Mouse (Mus musculus) lung, postnatal 0 days (tissue): Measurements from ENCODE around the gene Mfsd12. TPM values are rescaled to one million over a fixed set of nuclear protein-coding genes. Genes with fewer than 3 reads are reported as not detected.

Experiments
- ATAC-seq: fragments of 200-750 bp; cut with Nextera tagmentation; 2 replicates; pipeline ENCODE4 v1.8.0; 2017; ENCODE audit warnings: moderate library complexity
- DNase-seq: peaks from one replicate; pipeline ENCODE4 v3.0.0-alpha.2; 2016; ENCODE audit warnings: low spot score
- H3K27ac ChIP-seq: fragments of 300-500 bp; sonication (generic); 2 replicates; pipeline ENCODE4 v1.5.1; 2014; ENCODE audit warnings: antibody characterized with exemption, mild to moderate bottlenecking, low read length, mixed read lengths
- H3K27me3 ChIP-seq: fragments of 300-500 bp; sonication (generic); replicated peaks from 2 replicates; pipeline ENCODE4 v1.6.1; 2014; ENCODE audit warnings: low read length, mixed read lengths; ENCODE audit not compliant: insufficient read depth
- H3K36me3 ChIP-seq: fragments of 300-500 bp; sonication (generic); 2 replicates; pipeline ENCODE4 v1.6.1; 2014; ENCODE audit warnings: low read length, mixed read lengths; ENCODE audit not compliant: insufficient read depth
- H3K4me1 ChIP-seq: fragments of 300-500 bp; sonication (generic); 2 replicates; pipeline ENCODE4 v1.6.1; 2014; ENCODE audit warnings: antibody characterized with exemption, low read depth, low read length, mixed read lengths; ENCODE audit not compliant: insufficient read depth
- H3K4me2 ChIP-seq: fragments of 300-500 bp; sonication (generic); replicated peaks from 2 replicates; pipeline ENCODE4 v1.6.1; 2014; ENCODE audit warnings: low read depth, mild to moderate bottlenecking, low read length, moderate library complexity, mixed read lengths
- H3K4me3 ChIP-seq: fragments of 300-500 bp; sonication (generic); 2 replicates; pipeline ENCODE4 v1.5.1; 2014; ENCODE audit warnings: low read depth, low read length
- H3K9ac ChIP-seq: fragments of 300-500 bp; sonication (generic); replicated peaks from 2 replicates; pipeline ENCODE4 v1.6.1; 2014; ENCODE audit warnings: low read depth, mild to moderate bottlenecking
- H3K9me3 ChIP-seq: fragments of 300-500 bp; sonication (generic); 2 replicates; pipeline ENCODE4 v1.6.1; 2016; ENCODE audit warnings: low read length, mixed read lengths
- CTCF ChIP-seq: IDR thresholded peaks from 2 replicates; pipeline ENCODE4 v1.5.1; 2016; ENCODE audit warnings: antibody characterized with exemption, mild to moderate bottlenecking
- EP300 ChIP-seq: IDR thresholded peaks from 2 replicates; pipeline ENCODE4 v1.6.1; 2016; ENCODE audit warnings: antibody characterized with exemption, mild to moderate bottlenecking, control low read depth
- WGBS: fragments of 180-500 bp; shearing (Covaris S2); extraction: QIAGEN DNeasy Blood & Tissue Kit; methylation state at CpG from one replicate; pipeline ENCODE4 v1.1.7; 2014; 5-methylcytosine and 5-hydroxymethylcytosine counted together
- polyA plus RNA-seq: library from polyadenylated mRNA; unstranded; fragments of >200 nt; fragmentation: Nextera tagmentation; extraction: Ambion mirVana; gene quantifications from 2 replicates; pipeline ENCODE4 v1.2.1, GENCODE M21; 2015

The Mfsd12 gene
- polyA plus RNA-seq, 1 experiment from 2014 or later: 14.0 TPM

- H3K4me1 ChIP-seq: peaks cover 17% of the 10 kb centered on the region
- no peak for DNase-seq
- no peaks in the 10 kb centered on the region for H3K27me3 ChIP-seq
- TF ChIP-seq EP300 (no peak), CTCF (no peak)
- no peak overlapping the region for H3K4me3 ChIP-seq
- peaks cover 28% of the 10 kb centered on the region for H3K36me3 ChIP-seq
- no peaks in the 10 kb centered on the region for H3K9me3 ChIP-seq
- no peak overlapping the region for H3K9ac ChIP-seq
- ATAC-seq: no peak
- WGBS: 32% methylated on average over 4 of the region's 4 CpGs
- H3K27ac ChIP-seq: no peak overlapping the region
- no peak overlapping the region; the same call in 1 of the 2 replicates for H3K4me2 ChIP-seq
Measured at GRCm38 (mm10) chr10:81365073-81365472, 7.8 kb downstream of the Mfsd12 start.

GRCm38 (mm10) chr10:81365672-81366476, 8.6 kb downstream of the Mfsd12 start, which contains the start of gene 4930404N11Rik:
Gene 4930404N11Rik, minus strand, starts transcription at chr10:81365816.
- 25% methylated on average over 12 of the region's 12 CpGs for WGBS
- peak; percentile 52 for DNase-seq
- peaks cover 17% of the 10 kb centered on the region for H3K4me1 ChIP-seq
- ATAC-seq: peak; percentile 16; the same call in 1 of the 2 replicates
- H3K27me3 ChIP-seq: no peaks in the 10 kb centered on the region
- H3K9me3 ChIP-seq: no peaks in the 10 kb centered on the region
- no peak within 1 kb of the TSS for H3K27ac ChIP-seq
- H3K9ac ChIP-seq: no peak within 1 kb of the TSS
- no peak for TF ChIP-seq EP300
- TF ChIP-seq CTCF: no peak
- peak within 1 kb of the TSS; percentile 53 for H3K4me2 ChIP-seq
- 0 out of 2 replicates have a peak within 1 kb of the TSS, but pooled peaks have one; percentile 17 for H3K4me3 ChIP-seq
- peaks cover 32% of the 10 kb centered on the region for H3K36me3 ChIP-seq

- no peak for TF ChIP-seq CTCF
- no peak for TF ChIP-seq EP300
- no peaks in the 10 kb centered on the region for H3K9me3 ChIP-seq
- no peak overlapping the region for H3K9ac ChIP-seq
- WGBS: 68% methylated on average over 6 of the region's 6 CpGs
- DNase-seq (no peak), ATAC-seq (no peak)
- peaks cover 37% of the 10 kb centered on the region for H3K36me3 ChIP-seq
- no peaks in the 10 kb centered on the region for H3K27me3 ChIP-seq
- no peak overlapping the region for H3K4me3 ChIP-seq
- H3K27ac ChIP-seq: no peak overlapping the region
- peaks cover 17% of the 10 kb centered on the region for H3K4me1 ChIP-seq
- no peak overlapping the region for H3K4me2 ChIP-seq
Measured at GRCm38 (mm10) chr10:81366477-81367206, 9.4 kb downstream of the Mfsd12 start.

- H3K9ac ChIP-seq: no peak overlapping the region
- peaks cover 37% of the 10 kb centered on the region for H3K36me3 ChIP-seq
- no peaks in the 10 kb centered on the region for H3K27me3 ChIP-seq
- DNase-seq: no peak
- no peak for TF ChIP-seq EP300
- no peak for TF ChIP-seq CTCF
- H3K4me1 ChIP-seq: peaks cover 17% of the 10 kb centered on the region
- H3K4me2 ChIP-seq: no peak overlapping the region
- H3K27ac ChIP-seq: no peak overlapping the region
- 78% methylated on average over 6 of the region's 6 CpGs for WGBS
- ATAC-seq: no peak
- H3K9me3 ChIP-seq: no peaks in the 10 kb centered on the region
- no peak overlapping the region for H3K4me3 ChIP-seq
Measured at GRCm38 (mm10) chr10:81367207-81367495, 9.9 kb downstream of the Mfsd12 start.

GRCm38 (mm10) chr10:81375322-81375721, 18.0 kb downstream of the Mfsd12 start:
- no peak for ATAC-seq
- 89% methylated on average over 10 of the region's 10 CpGs for WGBS

More at GRCm38 (mm10) chr10:81375322-81375721, 18.0 kb downstream of the Mfsd12 start:
- no peak overlapping the region for H3K9ac ChIP-seq
- 0 out of 2 replicates have a peak, but pooled peaks cover 9% of the 10 kb centered on the region for H3K36me3 ChIP-seq
- DNase-seq: no peak
- no peaks in the 10 kb centered on the region for H3K9me3 ChIP-seq
- no peak overlapping the region for H3K4me2 ChIP-seq
- no peak overlapping the region for H3K27ac ChIP-seq
- no peak overlapping the region for H3K4me3 ChIP-seq
- TF ChIP-seq EP300: no peak
- TF ChIP-seq CTCF: no peak
- no peaks in the 10 kb centered on the region for H3K27me3 ChIP-seq
- peaks cover 15% of the 10 kb centered on the region; the same call in 1 of the 2 replicates for H3K4me1 ChIP-seq
